Mouse (Mus musculus) spleen, postnatal 14 days (tissue): ENCODE measurements around the gene Foxp1.

Experiments used
- DNase-seq, 2 experiments: peaks; one replicate each; pipeline ENCODE4 v3.0.0; 2021 to 2022; ENCODE audit warnings: low spot score in 2 of 2

Foxp1 gene

GRCm38 (mm10) chr6:99211663-99212333 lies 310.7 kb downstream of the Foxp1 start:
- no peak for DNase-seq

DNA sequence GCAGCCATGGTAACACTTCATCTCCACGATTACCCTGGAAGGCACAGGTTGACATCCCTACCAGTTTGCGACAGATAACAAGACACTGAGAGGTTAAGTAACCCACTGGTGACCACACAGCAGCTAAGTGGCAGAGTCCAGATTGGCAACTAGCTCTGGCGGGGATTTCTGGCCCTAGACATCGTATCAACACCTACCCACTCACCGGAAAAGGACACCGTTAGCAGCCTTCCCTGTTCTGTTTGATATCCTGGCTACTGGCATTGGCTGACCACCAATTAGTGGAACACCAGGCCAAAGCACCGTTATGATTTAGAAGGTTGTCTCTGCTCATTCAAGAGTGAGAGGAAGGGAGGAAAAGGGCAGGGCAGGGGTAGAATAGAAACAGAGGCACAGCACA lies 312.4 kb downstream of the Foxp1 start:
- DNase-seq = no peak

GRCm38 (mm10) chr6:99207226-99207885 lies 315.2 kb downstream of the Foxp1 start:
- DNase-seq = no peak

- no peak for DNase-seq
Measured at GRCm38 (mm10) chr6:99206437-99206870, 316.1 kb downstream of the Foxp1 start.

- DNase-seq = no peak
Measured at GRCm38 (mm10) chr6:99205587-99206436, 316.7 kb downstream of the Foxp1 start.

DNA sequence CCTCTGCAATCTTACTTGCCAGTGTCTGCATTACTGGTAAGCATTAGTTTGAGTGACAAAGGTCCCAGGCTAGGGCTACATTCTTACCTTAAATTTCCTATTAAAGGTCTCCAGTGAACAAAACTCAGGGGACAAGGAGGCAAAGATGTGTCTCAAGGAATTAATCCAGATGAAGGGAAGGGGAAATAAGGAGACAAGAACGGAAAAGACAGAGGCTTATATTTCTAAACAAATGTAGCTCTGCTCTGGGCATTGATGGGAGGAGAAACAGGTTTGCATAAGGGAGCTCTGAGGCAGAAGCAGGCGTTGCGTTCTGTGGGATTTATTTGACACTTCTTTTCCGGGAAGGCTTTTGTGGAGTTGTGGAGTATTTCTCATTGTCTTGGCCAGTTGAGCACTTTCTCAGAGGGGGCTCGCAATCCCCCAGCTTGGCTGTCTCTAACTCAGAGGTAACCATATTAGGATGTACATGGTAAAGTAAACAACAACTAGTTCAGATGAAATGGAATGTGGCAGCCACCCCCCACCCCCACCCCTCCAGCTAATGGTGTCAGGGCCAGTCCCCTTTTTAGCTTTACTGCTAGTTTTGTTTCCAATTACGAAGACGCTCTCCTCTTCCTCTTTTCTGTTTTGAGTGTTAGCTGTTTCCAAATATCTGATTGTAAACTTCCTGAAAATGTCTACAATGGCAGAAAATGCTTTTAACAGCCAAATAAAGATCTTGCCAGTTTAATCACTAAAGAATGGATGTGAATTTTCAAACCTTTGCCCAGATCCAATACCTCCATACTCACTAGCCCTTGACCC lies 317.5 kb downstream of the Foxp1 start:
- no peak for DNase-seq

DNA sequence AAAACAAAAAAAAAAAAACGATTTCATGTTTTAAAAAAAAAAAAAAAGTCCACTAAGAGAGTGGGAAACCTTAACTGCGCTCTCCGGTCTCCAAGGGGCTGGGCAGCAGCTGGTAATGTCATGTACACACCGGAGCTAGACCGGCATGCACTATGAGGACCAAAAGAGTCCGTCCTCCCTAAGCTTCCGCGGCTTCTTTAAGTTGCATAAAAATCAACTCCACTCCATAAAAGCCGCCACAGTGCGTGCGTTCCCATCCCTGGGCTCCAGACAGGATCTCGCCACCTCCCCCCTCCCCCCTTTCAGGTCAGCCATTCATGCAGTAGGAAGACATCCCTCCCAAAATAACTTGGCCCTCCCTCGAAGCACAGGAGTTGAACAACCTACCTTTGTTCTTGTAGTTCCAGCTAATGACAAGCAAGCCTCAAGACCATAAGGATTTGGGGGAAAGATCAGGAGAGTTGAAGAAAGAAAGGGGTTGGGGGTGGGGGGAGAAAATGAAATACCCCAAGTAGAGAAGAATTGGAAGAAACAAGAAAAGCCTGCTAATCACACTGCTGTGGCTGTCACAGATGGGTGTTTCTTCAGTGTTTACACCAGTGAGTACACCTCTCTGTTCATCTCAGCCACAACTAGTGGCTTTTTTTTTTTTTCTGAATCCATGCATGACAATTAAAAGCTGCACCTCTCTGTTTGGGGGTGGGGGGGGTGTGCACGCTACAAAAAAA lies 318.3 kb downstream of the Foxp1 start:
- DNase-seq = no peak

DNA sequence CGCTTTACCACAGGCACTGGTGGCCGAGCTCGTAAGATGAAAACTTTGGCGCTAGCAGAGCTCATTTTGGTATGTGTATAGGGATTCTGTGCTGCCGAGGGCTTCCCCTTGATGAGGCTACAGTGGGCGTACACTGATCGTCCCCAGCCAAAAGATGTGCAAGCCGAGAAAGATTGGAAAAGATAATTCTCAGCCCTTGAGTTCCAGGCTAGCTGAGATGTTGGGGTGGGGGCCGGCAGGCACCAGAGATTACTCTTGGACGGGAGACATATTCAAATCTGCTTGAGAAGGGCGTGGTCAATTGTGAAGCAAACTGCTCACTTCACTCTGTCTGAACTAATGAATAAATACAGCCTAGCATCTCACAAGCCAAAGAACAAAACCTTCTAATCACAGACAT lies 319.3 kb downstream of the Foxp1 start:
- DNase-seq = no peak

DNA sequence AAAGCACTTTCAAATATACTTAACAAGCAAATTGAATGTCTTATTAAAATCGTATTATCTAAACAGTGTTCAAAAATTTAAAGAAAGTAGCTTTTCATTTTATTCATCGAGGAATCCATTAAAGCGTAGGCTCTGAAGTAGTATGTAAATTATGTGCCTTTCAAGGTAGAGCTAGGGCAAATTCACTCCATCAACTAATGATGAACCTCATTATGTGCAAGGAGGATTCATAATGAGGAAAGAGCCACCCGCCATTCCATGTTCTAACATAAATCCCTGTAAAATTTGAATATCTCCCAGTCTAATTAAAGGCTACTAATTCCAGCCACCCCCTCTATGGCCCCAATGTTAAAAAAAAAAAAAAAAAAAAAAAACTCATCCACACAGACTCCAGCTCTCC lies 319.7 kb downstream of the Foxp1 start:
- DNase-seq = no peak

DNA sequence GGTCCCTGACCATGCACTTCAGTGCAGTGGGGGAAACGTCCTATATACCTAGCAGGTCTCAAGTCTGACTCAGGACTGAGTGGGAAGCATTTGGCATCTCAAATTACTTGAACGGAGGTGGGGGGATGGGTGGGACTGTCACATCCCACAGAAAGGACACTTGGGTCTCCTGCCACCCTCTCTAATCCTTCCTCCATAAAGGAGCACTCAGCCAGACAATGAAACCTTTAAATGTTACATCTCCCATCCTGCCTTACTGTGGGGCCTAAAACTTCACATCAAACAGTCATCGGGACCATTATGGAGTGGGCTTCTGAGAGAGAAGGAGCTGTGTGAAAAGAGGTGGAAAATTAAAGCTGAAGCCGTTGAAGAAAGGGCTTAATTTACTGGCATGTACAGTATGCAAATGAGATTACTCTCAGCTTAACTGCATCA lies 321.2 kb downstream of the Foxp1 start:
- no peak for DNase-seq

- DNase-seq = no peak
Measured at GRCm38 (mm10) chr6:99200656-99201055, 321.9 kb downstream of the Foxp1 start.

GRCm38 (mm10) chr6:99199277-99199676 lies 323.2 kb downstream of the Foxp1 start:
- no peak for DNase-seq

DNA sequence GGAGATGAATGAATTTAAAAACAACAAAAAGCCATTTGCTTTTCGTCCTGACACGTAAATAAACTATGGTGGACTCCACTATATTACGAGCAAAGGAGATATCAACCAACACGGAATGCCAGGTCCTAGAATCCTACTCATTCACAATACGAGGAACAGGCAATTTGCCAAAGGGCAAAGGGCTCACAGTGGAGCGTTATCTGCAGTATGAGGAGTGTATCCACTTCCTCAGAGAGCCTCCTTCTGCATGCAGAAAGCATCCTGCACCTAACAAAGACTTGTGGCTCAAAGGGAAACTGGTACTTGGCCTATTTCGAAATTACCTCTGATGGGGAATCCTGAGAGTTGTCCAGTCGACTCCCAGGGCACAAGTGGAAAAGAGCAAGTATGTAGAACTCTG lies 328.8 kb downstream of the Foxp1 start:
- no peak for DNase-seq

DNA sequence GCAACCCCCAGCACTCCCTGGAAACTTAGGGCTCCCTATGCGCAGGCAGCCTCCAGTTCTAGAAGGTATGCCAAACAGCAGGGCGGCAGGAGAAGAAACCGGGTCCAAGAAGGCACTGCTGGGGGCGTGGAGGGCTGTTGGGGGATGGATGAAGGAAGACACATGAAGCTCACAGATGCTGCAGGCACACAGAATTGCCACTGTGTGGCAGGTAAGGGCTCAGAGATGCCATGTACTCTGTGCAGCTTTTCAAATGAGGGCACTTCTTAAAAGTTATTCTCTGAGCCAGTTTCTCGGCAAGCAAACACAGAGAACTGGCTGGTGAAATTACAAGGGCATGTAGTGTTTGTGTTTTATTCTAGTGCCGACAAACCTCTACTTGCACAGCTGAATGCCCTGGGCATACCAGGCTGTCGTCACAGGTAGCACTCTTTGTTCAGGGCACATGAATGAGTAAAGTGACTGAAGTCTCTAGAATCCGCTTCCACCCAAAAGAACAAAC lies 330.8 kb downstream of the Foxp1 start:
- no peak for DNase-seq

GRCm38 (mm10) chr6:99191041-99191635 lies 331.4 kb downstream of the Foxp1 start:
- DNase-seq = no peak

DNA sequence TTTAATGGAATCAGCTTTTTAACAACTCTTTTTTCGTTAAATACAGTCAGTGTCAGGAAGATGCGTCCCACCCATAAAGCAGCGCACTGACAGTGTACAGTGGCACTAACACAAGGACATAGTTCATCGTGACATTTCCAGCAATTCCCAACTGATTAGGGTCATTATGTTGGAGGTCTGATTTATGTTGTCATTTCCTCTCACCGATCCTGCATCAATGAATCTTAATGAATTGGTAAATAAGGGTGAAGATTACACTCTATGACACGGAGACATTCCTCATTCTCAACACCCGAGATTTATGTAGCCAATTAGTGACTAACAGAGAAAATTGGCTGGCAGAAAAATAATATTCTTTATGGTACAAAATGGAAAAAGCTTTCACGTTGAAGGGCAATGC lies 332.6 kb downstream of the Foxp1 start:
- DNase-seq = no peak

DNA sequence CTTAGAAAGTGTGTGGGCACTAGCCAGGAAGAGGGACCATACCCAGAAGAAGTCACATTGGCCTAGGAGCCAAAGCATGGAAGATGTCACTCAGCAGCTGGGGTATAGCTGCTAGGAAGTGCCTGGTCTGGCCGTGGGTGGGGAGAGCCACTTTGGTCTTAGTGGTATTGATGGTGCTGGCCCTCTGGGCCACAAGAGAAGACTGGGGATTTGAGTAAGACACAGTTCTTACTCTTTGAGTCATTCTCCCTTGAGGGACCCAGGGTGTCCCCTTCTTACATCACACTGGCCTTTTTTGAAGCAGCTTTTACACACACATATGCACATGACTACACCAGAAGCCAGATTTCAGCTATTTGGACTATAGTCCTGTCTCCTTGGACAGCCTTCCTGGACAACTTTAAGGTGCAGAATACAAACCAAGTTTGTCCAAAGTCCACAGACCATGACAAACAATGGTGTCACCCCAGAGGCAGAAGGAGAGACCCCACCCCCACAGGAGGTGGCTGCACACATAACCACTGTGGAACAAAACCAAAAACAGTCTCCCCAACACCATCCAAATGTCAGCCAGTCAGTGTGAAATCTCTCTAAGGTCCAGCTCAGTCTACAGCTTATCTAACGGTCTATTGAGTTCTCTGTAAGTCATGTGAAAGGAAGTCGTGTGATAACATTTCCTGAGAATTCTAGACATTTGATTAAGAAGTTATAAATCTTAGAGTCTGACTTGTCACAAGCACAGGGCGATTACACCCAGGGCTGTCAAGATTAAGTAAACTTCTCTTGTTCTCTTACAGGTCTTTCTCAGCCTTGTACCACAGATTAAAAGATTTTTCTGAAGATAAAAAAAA lies 333.9 kb downstream of the Foxp1 start:
- no peak for DNase-seq

DNA sequence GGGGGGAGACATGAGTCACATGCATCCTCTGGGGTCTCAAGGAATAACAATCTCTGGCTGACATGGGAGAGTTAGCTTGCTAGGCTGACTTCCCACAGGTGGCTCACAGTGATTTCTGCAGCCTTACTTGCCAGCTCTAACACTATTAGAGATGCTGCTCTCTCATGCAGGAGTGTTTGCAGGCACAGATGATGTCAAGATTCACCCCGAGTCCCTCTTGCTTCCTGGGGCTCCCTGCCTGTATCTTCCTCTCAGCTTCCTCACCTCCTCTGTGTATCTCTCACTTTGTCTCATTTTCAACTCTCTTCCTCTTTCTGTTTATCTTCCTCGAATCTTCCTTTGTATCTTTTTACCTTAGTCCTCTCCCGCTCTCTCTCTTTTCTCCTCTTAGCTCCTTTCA lies 334.6 kb downstream of the Foxp1 start:
- no peak for DNase-seq

- DNase-seq = no peak
Measured at GRCm38 (mm10) chr6:99187415-99187814, 335.1 kb downstream of the Foxp1 start.

- DNase-seq = no peak
Measured at GRCm38 (mm10) chr6:99186569-99186968, 336.0 kb downstream of the Foxp1 start.
